Mouse (Mus musculus): ENCODE measurements at regions not wholly inside any gene's neighbourhood (a gene's known extent, or its start where the extent isn't known, plus 50 kb on each side); places are given as distances from the start of the nearest gene placed in this dataset.
A peak's percentile ranks its signal among the peaks of the same experiment; 100 is the strongest.

GRCm38 (mm10) chr3:120037526-120037925 lies 253.3 kb upstream of the Ptbp2 start:
- 95% methylated on average over 3 of the region's 3 CpGs for WGBS

GRCm38 (mm10) chr3:120019826-120020683 lies 235.8 kb upstream of the Ptbp2 start:
- Histone ChIP-seq H3K4me1 (ENCODE audit: control insufficient read depth, insufficient read depth, low read length) (no peaks in the 10 kb centered on the region), H3K4me3 (ENCODE audit: low read length) (no peak overlapping the region), H3K36me3 (ENCODE audit: control insufficient read depth, insufficient read depth, low read length) (no peaks in the 10 kb centered on the region), H3K27ac (ENCODE audit: low read depth, low read length) (no peak overlapping the region), H3K9me3 (ENCODE audit: control insufficient read depth, low read length) (no peaks in the 10 kb centered on the region), H3K4me2 (replicated peaks; ENCODE audit: low read depth, low read length) (no peak overlapping the region), H3K27me3 (ENCODE audit: control insufficient read depth, insufficient read depth, low read length) (no peaks in the 10 kb centered on the region), H3K9ac (ENCODE audit: low read depth, low read length) (no peak overlapping the region)
- ATAC-seq (ENCODE audit: low FRiP score, low TSS enrichment), result no peak
- 88% methylated on average over 10 of the region's 10 CpGs for WGBS

More at GRCm38 (mm10) chr3:120037526-120037925, 253.3 kb upstream of the Ptbp2 start:
- Histone ChIP-seq H3K36me3 (ENCODE audit: control insufficient read depth, insufficient read depth, low read length) (no peaks in the 10 kb centered on the region), H3K4me3 (ENCODE audit: low read length) (no peak overlapping the region), H3K9me3 (ENCODE audit: control insufficient read depth, low read length) (0 out of 2 replicates have a peak, but pooled peaks cover 3% of the 10 kb centered on the region), H3K4me2 (replicated peaks; ENCODE audit: low read depth, low read length) (no peak overlapping the region), H3K27me3 (ENCODE audit: control insufficient read depth, insufficient read depth, low read length) (no peaks in the 10 kb centered on the region), H3K4me1 (ENCODE audit: control insufficient read depth, insufficient read depth, low read length) (no peaks in the 10 kb centered on the region), H3K9ac (ENCODE audit: low read depth, low read length) (no peak overlapping the region), H3K27ac (ENCODE audit: low read depth, low read length) (no peak overlapping the region)
- ATAC-seq (ENCODE audit: low FRiP score, low TSS enrichment), result no peak

DNA sequence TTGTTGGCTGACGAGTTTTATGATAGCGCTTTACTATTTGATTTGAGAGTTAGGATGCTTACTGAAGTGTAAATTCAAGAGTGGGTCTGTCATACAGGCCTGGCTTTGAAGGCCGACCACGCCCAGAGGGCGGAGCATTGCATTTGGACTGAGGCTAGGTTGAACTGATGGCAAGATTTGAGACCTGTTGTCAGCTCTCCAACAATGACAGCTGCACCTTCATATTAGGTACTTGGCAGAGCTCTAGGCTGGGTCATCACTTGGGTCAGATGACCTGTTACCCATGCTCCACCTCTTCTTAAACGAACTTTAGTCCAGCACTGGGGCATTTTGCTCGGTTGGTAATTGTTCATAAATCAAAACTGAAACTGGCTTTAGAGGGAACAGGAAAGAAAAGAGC lies 231.1 kb upstream of the Ptbp2 start:
- 82% methylated on average over 7 of the region's 7 CpGs for WGBS
- no peak for ATAC-seq (ENCODE audit: low FRiP score, low TSS enrichment)
- Histone ChIP-seq H3K36me3 (ENCODE audit: control insufficient read depth, insufficient read depth, low read length) (no peaks in the 10 kb centered on the region), H3K4me1 (ENCODE audit: control insufficient read depth, insufficient read depth, low read length) (no peaks in the 10 kb centered on the region), H3K27ac (ENCODE audit: low read depth, low read length) (no peak overlapping the region), H3K9ac (ENCODE audit: low read depth, low read length) (no peak overlapping the region), H3K4me3 (ENCODE audit: low read length) (no peak overlapping the region), H3K9me3 (ENCODE audit: control insufficient read depth, low read length) (no peaks in the 10 kb centered on the region), H3K27me3 (ENCODE audit: control insufficient read depth, insufficient read depth, low read length) (no peaks in the 10 kb centered on the region), H3K4me2 (replicated peaks; ENCODE audit: low read depth, low read length) (no peak overlapping the region)

DNA sequence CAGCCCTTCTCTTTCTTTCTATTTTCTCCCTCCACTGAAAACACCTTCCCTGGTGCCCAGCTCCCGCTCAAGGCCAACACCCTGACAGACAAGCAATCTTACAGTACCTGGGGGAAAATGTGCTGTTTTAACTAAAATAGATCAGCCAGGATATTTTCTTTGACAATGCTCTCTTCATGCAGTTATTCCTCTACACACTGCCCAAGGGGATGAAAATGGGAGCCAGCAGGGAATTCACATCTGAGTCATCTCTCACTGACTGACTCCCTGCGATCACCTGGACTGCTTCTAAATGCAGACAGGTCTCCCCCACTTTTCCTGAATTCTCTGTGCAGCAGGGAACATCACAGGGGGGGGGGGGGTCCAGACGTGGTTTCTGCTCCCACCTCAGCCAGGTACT lies 227.6 kb upstream of the Ptbp2 start:
- H3K4me1 ChIP-seq (ENCODE audit: control insufficient read depth, insufficient read depth, low read length), result no peaks in the 10 kb centered on the region
- H3K36me3 ChIP-seq (ENCODE audit: control insufficient read depth, insufficient read depth, low read length), result no peaks in the 10 kb centered on the region
- WGBS, result 36% methylated on average over 3 of the region's 3 CpGs
- no peak for ATAC-seq (ENCODE audit: low FRiP score, low TSS enrichment)
- no peaks in the 10 kb centered on the region for H3K27me3 ChIP-seq (ENCODE audit: control insufficient read depth, insufficient read depth, low read length)
- H3K4me3 ChIP-seq (ENCODE audit: low read length), result no peak overlapping the region
- no peak overlapping the region for H3K9ac ChIP-seq (ENCODE audit: low read depth, low read length)
- no peaks in the 10 kb centered on the region for H3K9me3 ChIP-seq (ENCODE audit: control insufficient read depth, low read length)
- no peak overlapping the region for H3K4me2 ChIP-seq (replicated peaks; ENCODE audit: low read depth, low read length)
- no peak overlapping the region for H3K27ac ChIP-seq (ENCODE audit: low read depth, low read length)

- no peaks in the 10 kb centered on the region for H3K9me3 ChIP-seq (ENCODE audit: control insufficient read depth, low read length)
- WGBS, result 91% methylated on average over 3 of the region's 3 CpGs
- no peak overlapping the region for H3K27ac ChIP-seq (ENCODE audit: low read depth, low read length)
- no peak overlapping the region for H3K9ac ChIP-seq (ENCODE audit: low read depth, low read length)
- H3K27me3 ChIP-seq (ENCODE audit: control insufficient read depth, insufficient read depth, low read length), result no peaks in the 10 kb centered on the region
- no peaks in the 10 kb centered on the region for H3K4me1 ChIP-seq (ENCODE audit: control insufficient read depth, insufficient read depth, low read length)
- no peak overlapping the region for H3K4me2 ChIP-seq (replicated peaks; ENCODE audit: low read depth, low read length)
- ATAC-seq (ENCODE audit: low FRiP score, low TSS enrichment), result no peak
- no peak overlapping the region for H3K4me3 ChIP-seq (ENCODE audit: low read length)
- no peaks in the 10 kb centered on the region for H3K36me3 ChIP-seq (ENCODE audit: control insufficient read depth, insufficient read depth, low read length)
Measured at GRCm38 (mm10) chr3:120008110-120008509, 223.8 kb upstream of the Ptbp2 start.

DNA sequence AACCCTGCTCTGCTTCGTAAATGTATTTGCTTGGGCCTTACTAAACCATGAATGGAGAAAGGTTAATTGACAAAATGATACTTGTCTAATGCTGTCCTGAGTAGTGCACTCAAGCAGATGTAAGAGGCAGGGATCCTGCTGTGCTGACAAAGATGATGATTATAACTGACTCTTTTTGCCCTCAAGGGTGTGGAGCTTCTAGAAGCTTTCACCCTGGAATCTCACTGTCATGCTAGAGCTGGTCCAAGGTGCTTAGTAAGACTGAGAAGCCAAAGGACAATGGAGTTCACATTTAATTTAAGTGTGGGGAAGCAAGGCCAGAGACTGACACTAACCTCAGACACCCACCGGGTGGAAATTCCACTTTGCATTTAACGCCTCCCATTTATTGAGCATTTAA lies 220.3 kb upstream of the Ptbp2 start:
- Histone ChIP-seq H3K27me3 (ENCODE audit: control insufficient read depth, insufficient read depth, low read length) (no peaks in the 10 kb centered on the region), H3K4me2 (replicated peaks; ENCODE audit: low read depth, low read length) (no peak overlapping the region), H3K4me3 (ENCODE audit: low read length) (no peak overlapping the region), H3K9ac (ENCODE audit: low read depth, low read length) (no peak overlapping the region), H3K27ac (ENCODE audit: low read depth, low read length) (no peak overlapping the region), H3K4me1 (ENCODE audit: control insufficient read depth, insufficient read depth, low read length) (no peaks in the 10 kb centered on the region), H3K36me3 (ENCODE audit: control insufficient read depth, insufficient read depth, low read length) (no peaks in the 10 kb centered on the region), H3K9me3 (ENCODE audit: control insufficient read depth, low read length) (no peaks in the 10 kb centered on the region)
- WGBS, result 91% methylated on average over 3 of the region's 3 CpGs
- no peak for ATAC-seq (ENCODE audit: low FRiP score, low TSS enrichment)

DNA sequence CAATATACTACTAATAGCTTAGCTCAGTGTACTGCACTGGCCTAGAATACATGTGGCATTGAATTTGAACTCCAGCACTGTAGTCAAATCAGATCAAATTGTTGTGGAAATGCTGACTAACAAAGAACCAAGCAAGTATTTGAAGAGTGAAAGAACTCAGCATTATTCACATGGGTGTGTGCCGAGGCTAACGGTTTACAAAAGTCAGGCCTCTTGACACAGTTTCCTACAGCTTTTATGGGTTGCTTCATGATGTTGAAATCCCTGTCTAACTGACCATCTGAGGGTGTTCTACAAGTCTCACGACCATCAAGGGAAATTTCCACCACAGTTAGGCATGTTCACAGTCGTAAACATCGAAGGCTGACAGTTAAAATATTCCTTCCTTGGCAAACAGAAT lies 216.0 kb upstream of the Ptbp2 start:
- Histone ChIP-seq H3K4me2 (replicated peaks; ENCODE audit: low read depth, low read length) (no peak overlapping the region), H3K27ac (ENCODE audit: low read depth, low read length) (no peak overlapping the region), H3K9ac (ENCODE audit: low read depth, low read length) (no peak overlapping the region), H3K9me3 (ENCODE audit: control insufficient read depth, low read length) (no peaks in the 10 kb centered on the region), H3K4me3 (ENCODE audit: low read length) (no peak overlapping the region), H3K4me1 (ENCODE audit: control insufficient read depth, insufficient read depth, low read length) (peaks cover 5% of the 10 kb centered on the region; the same call in 1 of the 2 replicates), H3K36me3 (ENCODE audit: control insufficient read depth, insufficient read depth, low read length) (no peaks in the 10 kb centered on the region), H3K27me3 (ENCODE audit: control insufficient read depth, insufficient read depth, low read length) (no peaks in the 10 kb centered on the region)
- 83% methylated on average over 5 of the region's 5 CpGs for WGBS
- ATAC-seq (ENCODE audit: low FRiP score, low TSS enrichment), result no peak

DNA sequence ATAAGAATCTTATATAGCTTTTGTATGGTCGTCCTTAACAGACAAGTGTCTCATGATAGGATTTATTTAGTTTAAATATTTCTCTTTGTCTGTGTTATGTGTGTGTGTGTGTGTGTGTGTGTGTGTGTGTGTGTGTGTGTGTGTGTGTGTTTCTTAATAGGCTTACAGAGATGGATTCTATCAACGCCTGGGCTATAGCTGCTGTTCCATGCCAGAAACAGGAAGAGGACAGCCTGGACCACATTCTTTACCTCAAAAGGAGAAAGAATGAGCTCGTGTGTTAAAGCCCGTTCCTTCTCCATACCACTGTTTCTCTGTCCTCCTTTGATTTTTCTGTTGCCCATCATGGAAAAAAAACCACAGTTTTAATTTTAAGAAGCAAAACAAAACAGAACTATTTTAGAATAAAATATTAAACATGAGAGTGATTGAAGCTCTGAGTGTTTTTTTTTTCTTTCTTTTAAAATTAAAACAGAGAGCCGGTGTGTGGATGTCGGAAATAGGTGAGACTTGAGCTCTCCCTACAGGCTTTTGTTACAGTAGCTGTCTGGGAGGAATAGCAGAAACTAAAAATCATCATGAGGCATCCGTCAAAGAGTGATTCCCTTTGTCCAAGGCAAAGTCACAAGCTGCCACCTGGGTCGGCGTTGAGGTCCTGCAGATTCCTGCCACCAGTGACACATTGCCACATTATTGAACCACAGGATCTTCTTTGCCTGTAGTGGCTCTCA lies 212.2 kb upstream of the Ptbp2 start:
- H3K36me3 ChIP-seq (ENCODE audit: control insufficient read depth, insufficient read depth, low read length), result no peaks in the 10 kb centered on the region
- ATAC-seq (ENCODE audit: low FRiP score, low TSS enrichment), result no peak
- WGBS, result 65% methylated on average over 9 of the region's 9 CpGs
- H3K4me2 ChIP-seq (replicated peaks; ENCODE audit: low read depth, low read length), result no peak overlapping the region
- H3K4me1 ChIP-seq (ENCODE audit: control insufficient read depth, insufficient read depth, low read length), result peaks cover 5% of the 10 kb centered on the region; the same call in 1 of the 2 replicates
- H3K9me3 ChIP-seq (ENCODE audit: control insufficient read depth, low read length), result no peaks in the 10 kb centered on the region
- no peak overlapping the region for H3K27ac ChIP-seq (ENCODE audit: low read depth, low read length)
- H3K4me3 ChIP-seq (ENCODE audit: low read length), result no peak overlapping the region
- no peak overlapping the region for H3K9ac ChIP-seq (ENCODE audit: low read depth, low read length)
- no peaks in the 10 kb centered on the region for H3K27me3 ChIP-seq (ENCODE audit: control insufficient read depth, insufficient read depth, low read length)

- Histone ChIP-seq H3K4me3 (ENCODE audit: low read length) (no peak overlapping the region), H3K9ac (ENCODE audit: low read depth, low read length) (no peak overlapping the region), H3K27ac (ENCODE audit: low read depth, low read length) (no peak overlapping the region), H3K4me1 (ENCODE audit: control insufficient read depth, insufficient read depth, low read length) (peaks cover 5% of the 10 kb centered on the region; the same call in 1 of the 2 replicates), H3K36me3 (ENCODE audit: control insufficient read depth, insufficient read depth, low read length) (no peaks in the 10 kb centered on the region), H3K9me3 (ENCODE audit: control insufficient read depth, low read length) (no peaks in the 10 kb centered on the region), H3K4me2 (replicated peaks; ENCODE audit: low read depth, low read length) (no peak overlapping the region), H3K27me3 (ENCODE audit: control insufficient read depth, insufficient read depth, low read length) (no peaks in the 10 kb centered on the region)
- 40% methylated on average over 4 of the region's 4 CpGs for WGBS
- ATAC-seq (ENCODE audit: low FRiP score, low TSS enrichment), result peak; percentile 62; the same call in 1 of the 2 replicates
Measured at GRCm38 (mm10) chr3:119995781-119996180, 211.5 kb upstream of the Ptbp2 start.

Data from kidney, embryonic 14.5 days (tissue).